Mouse (Mus musculus) hindbrain, embryonic 16.5 days (tissue): ENCODE results near the gene Rsu1. TPM values are rescaled to one million over a fixed set of nuclear protein-coding genes. Genes with fewer than 3 reads are reported as not detected.
"Not testable (repeated sequence)": the region's sequence is repeated elsewhere in the genome, so short reads cannot be mapped to it uniquely, and the experiment has no call there.

Experiments used
- ATAC-seq: fragments of 200-750 bp; cut with Nextera tagmentation; 2 replicates; pipeline ENCODE4 v1.8.0; 2017; ENCODE audit warnings: moderate TSS enrichment, moderate library complexity
- H3K27ac ChIP-seq: fragments of 300-500 bp; sonication (generic); 2 replicates; pipeline ENCODE4 v1.5.1; 2014; ENCODE audit warnings: low read depth, mild to moderate bottlenecking, control low read depth, low read length, moderate library complexity
- H3K27me3 ChIP-seq: fragments of 300-500 bp; sonication (generic); replicated peaks from 2 replicates; pipeline ENCODE4 v1.6.1; 2014; ENCODE audit warnings: low read length; ENCODE audit not compliant: control insufficient read depth, insufficient read depth
- H3K36me3 ChIP-seq: fragments of 300-500 bp; sonication (generic); 2 replicates; pipeline ENCODE4 v1.6.1; 2014; ENCODE audit warnings: mild to moderate bottlenecking, low read length, moderate library complexity, mixed read lengths; ENCODE audit not compliant: control insufficient read depth, insufficient read depth
- H3K4me1 ChIP-seq: fragments of 300-500 bp; sonication (generic); 2 replicates; pipeline ENCODE4 v1.6.1; 2014; ENCODE audit warnings: low read depth, low read length; ENCODE audit not compliant: control insufficient read depth, insufficient read depth
- H3K4me2 ChIP-seq: fragments of 300-500 bp; sonication (generic); 2 replicates; pipeline ENCODE4 v1.6.1; 2014; ENCODE audit warnings: mild to moderate bottlenecking, low read length, control low read depth, moderate library complexity
- H3K4me3 ChIP-seq: fragments of 300-500 bp; sonication (generic); 2 replicates; pipeline ENCODE4 v1.5.1; 2014; ENCODE audit warnings: mild to moderate bottlenecking, low read length, control low read depth, moderate library complexity
- H3K9ac ChIP-seq: fragments of 300-500 bp; sonication (generic); 2 replicates; pipeline ENCODE4 v1.6.1; 2014; ENCODE audit warnings: low read depth, mild to moderate bottlenecking, control low read depth, low read length, moderate library complexity
- H3K9me3 ChIP-seq: fragments of 300-500 bp; sonication (generic); 2 replicates; pipeline ENCODE4 v1.6.1; 2014; ENCODE audit warnings: mild to moderate bottlenecking, low read length, moderate library complexity; ENCODE audit not compliant: control insufficient read depth
- WGBS: fragments of 180-500 bp; shearing (Covaris S2); extraction: QIAGEN DNeasy Blood & Tissue Kit; methylation state at CpG from one replicate; pipeline ENCODE4 v1.1.7; 2014; 5-methylcytosine and 5-hydroxymethylcytosine counted together
- polyA plus RNA-seq: library from polyadenylated mRNA; unstranded; fragments of >200 nt; fragmentation: Nextera tagmentation; extraction: Ambion mirVana; gene quantifications from 2 replicates; pipeline ENCODE4 v1.2.1, GENCODE M21; 2015

Gene Rsu1
- polyA plus RNA-seq, 1 experiment from 2014 or later: 97.5 TPM

DNA sequence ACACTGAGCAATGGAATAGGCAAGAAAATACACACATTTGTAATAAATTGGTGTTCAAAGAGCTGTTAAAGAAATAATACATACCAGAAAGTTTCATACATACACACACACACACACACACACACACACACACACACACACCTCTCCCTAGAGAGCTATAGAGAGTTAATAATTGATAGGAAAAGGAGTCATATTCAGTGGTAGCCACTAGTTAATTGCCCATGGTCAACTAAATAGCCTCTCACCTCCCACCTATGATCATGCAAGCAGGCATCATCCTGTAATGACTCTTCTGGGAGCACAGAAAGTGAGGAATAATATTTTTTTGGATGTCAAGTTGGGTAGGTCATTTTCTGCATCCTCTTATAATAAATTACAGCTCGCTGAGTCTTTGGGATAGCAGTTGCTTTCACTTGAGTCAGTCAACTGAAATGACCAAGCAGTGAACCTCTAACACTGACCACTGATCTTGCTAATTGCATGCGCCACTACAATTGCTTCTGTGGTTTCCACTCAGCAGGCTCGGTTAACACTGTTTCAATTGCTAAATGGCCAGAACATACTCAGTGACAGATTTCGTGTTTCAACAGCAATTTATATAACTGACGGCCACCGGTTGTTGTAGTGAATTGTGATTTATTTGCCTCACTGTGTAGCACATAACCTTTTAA, 68.3 kb downstream of the Rsu1 start:
- no peak for ATAC-seq
- Histone ChIP-seq H3K9me3 (no peaks in the 10 kb centered on the region), H3K4me1 (no peaks in the 10 kb centered on the region), H3K36me3 (no peaks in the 10 kb centered on the region), H3K9ac (no peak overlapping the region), H3K4me2 (no peak overlapping the region), H3K4me3 (no peak overlapping the region), H3K27me3 (no peaks in the 10 kb centered on the region), H3K27ac (no peak overlapping the region)
- 39% methylated on average over 6 of the region's 6 CpGs for WGBS

DNA sequence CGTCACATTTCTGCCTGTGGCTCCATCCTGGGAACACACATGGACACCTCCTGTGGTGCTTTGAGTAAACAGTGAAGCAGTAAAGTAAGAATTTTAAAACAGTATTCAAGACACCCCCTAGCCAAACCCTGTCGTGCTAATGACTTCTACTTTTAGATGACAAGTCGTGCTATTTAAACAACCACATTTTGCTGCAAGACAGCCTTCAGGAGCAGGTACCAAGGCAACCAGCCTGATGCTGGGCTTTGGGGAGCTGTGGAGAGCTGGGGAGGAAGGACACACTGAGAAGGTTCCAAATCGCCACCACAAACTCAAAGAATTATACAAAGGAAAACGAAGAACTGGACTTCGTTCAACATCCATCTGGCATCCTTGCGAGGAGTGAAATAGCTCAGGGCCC, 71.5 kb downstream of the Rsu1 start:
- H3K9me3 ChIP-seq: no peaks in the 10 kb centered on the region
- 78% methylated on average over 7 of the region's 7 CpGs for WGBS
- H3K4me1 ChIP-seq: no peaks in the 10 kb centered on the region
- no peaks in the 10 kb centered on the region for H3K36me3 ChIP-seq
- ATAC-seq: no peak
- H3K4me2 ChIP-seq: no peak overlapping the region
- no peak overlapping the region for H3K9ac ChIP-seq
- H3K27me3 ChIP-seq: no peaks in the 10 kb centered on the region
- H3K4me3 ChIP-seq: no peak overlapping the region
- no peak overlapping the region for H3K27ac ChIP-seq

DNA sequence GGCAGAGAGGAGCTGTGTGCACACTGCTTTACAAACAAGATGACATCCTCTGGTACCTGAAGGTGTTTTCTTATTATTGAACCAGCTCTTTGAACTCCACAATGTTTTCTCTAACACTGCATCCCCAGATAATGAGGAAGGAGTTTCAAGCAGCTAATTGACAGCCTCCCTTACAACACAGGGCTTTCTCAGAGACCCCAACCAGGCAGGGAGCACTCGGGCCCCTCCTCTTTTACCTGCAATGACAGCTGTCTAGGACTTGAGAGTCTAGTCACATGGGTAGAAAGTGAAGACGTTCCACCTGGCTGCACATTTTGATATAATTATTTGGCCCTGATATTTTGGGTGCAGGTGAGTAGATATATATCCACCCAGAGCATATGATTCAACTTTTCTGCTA, 72.2 kb downstream of the Rsu1 start:
- no peaks in the 10 kb centered on the region for H3K36me3 ChIP-seq
- no peak overlapping the region for H3K27ac ChIP-seq
- H3K4me2 ChIP-seq: no peak overlapping the region
- 72% methylated on average over 2 of the region's 2 CpGs for WGBS
- H3K9ac ChIP-seq: no peak overlapping the region
- H3K4me3 ChIP-seq: no peak overlapping the region
- no peak for ATAC-seq
- H3K9me3 ChIP-seq: no peaks in the 10 kb centered on the region
- no peaks in the 10 kb centered on the region for H3K4me1 ChIP-seq
- no peaks in the 10 kb centered on the region for H3K27me3 ChIP-seq

DNA sequence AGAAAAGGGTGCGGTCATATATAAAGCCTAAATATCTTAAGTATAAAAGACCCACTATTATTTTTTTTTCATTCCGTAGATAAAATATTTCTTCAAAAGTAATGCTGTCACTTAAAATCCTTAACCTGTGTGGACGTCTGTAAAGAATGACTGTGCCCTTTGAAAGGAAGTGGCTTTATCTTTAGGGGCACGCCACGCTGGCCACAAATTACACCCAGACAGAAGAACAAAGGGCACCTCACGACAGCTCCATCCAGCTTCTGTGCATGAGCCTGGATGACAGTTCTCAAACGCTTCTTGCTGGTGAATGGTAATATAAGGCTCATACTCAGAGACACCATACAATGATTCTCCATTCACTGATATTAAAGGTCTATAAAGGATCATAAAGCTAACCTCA, 75.7 kb downstream of the Rsu1 start:
- no peak for ATAC-seq
- no peak overlapping the region for H3K9ac ChIP-seq
- H3K4me3 ChIP-seq: no peak overlapping the region
- no peaks in the 10 kb centered on the region for H3K36me3 ChIP-seq
- H3K4me2 ChIP-seq: no peak overlapping the region
- 53% methylated on average over 7 of the region's 7 CpGs for WGBS
- no peaks in the 10 kb centered on the region for H3K9me3 ChIP-seq
- H3K27ac ChIP-seq: no peak overlapping the region
- H3K4me1 ChIP-seq: no peaks in the 10 kb centered on the region
- H3K27me3 ChIP-seq: no peaks in the 10 kb centered on the region

DNA sequence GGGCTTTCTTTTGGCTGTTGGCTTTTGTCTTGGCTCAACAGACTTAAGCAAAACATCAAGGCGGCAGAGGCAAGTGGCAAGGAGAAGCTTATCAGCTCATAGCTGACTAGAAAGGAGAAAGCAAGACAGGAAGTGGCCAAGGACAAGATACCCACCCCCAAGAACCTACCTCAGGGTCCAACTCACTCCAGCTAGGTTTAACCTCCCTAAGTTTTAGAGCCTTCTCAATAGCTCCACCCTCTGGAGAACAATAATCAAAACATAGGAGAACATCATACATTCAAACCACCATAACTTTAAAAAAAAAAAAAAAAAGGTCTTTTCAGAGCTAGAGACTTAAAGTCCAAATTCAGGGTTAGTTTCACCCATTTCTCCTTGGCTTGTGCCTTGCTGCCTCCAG, 79.1 kb downstream of the Rsu1 start:
- no peak for ATAC-seq
- 89% methylated on average over 1 of the region's 1 CpGs for WGBS
- Histone ChIP-seq H3K9ac (no peak overlapping the region), H3K4me2 (no peak overlapping the region), H3K36me3 (no peaks in the 10 kb centered on the region), H3K27me3 (no peaks in the 10 kb centered on the region), H3K9me3 (no peaks in the 10 kb centered on the region), H3K4me3 (no peak overlapping the region), H3K4me1 (no peaks in the 10 kb centered on the region), H3K27ac (no peak overlapping the region)

DNA sequence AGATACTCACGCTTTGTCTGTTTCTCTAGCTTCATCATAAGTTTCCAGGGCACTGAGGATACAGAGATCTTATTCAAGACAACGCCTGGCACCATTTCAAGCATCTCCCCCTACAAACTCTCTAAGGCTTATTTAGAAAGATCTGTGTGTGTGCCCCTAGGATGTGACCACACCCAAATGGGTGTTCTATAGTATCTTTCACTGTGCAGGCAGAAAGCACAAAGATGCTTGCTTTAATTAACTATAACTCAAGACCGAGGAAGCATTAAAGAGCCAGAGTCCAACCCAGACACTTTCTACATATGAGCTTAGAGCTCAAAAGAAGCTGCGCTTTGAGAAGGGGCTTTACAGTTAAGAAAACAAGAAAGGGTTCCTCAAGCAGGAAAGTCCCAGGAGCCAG, 80.4 kb downstream of the Rsu1 start:
- no peak overlapping the region for H3K4me3 ChIP-seq
- no peaks in the 10 kb centered on the region for H3K27me3 ChIP-seq
- no peaks in the 10 kb centered on the region for H3K36me3 ChIP-seq
- 91% methylated on average over 4 of the region's 4 CpGs for WGBS
- no peak overlapping the region for H3K9ac ChIP-seq
- no peak for ATAC-seq
- no peaks in the 10 kb centered on the region for H3K4me1 ChIP-seq
- no peak overlapping the region for H3K27ac ChIP-seq
- no peaks in the 10 kb centered on the region for H3K9me3 ChIP-seq
- H3K4me2 ChIP-seq: no peak overlapping the region

DNA sequence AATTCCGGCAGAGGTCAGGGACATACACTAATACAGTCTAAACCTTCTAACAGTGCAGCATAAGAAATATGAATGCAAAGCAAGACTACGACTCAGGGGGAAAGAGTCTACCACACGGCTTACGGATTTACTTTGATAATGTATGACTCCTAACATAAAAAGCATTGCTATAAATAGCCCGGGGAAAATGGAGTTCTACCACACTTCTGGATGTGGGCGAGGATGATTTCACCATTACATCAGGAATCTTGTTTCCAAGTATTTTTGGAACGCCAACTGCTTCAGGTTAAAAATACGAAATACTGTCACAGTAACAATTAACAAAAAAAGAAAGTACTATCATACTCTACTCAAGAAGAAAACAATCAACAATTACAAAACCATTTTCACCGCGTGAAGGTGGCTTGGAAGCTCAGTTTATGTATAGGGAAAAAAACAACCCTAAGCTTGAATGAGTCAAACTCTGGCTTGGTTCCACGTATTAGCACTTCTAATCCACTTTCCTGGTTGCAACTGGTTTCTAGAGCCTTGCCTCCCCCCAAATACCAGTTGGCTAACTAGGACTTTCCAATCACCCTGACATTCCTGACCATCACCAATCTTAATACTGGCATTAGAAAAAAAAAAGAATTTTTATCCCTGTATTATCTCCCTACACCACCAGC, 82.3 kb downstream of the Rsu1 start:
- H3K36me3 ChIP-seq: no peaks in the 10 kb centered on the region
- no peak overlapping the region for H3K4me3 ChIP-seq
- no peak overlapping the region for H3K9ac ChIP-seq
- no peak overlapping the region for H3K4me2 ChIP-seq
- WGBS: 91% methylated on average over 11 of the region's 11 CpGs
- H3K9me3 ChIP-seq: no peaks in the 10 kb centered on the region
- no peak for ATAC-seq
- H3K27ac ChIP-seq: no peak overlapping the region
- no peaks in the 10 kb centered on the region for H3K4me1 ChIP-seq
- no peaks in the 10 kb centered on the region for H3K27me3 ChIP-seq

DNA sequence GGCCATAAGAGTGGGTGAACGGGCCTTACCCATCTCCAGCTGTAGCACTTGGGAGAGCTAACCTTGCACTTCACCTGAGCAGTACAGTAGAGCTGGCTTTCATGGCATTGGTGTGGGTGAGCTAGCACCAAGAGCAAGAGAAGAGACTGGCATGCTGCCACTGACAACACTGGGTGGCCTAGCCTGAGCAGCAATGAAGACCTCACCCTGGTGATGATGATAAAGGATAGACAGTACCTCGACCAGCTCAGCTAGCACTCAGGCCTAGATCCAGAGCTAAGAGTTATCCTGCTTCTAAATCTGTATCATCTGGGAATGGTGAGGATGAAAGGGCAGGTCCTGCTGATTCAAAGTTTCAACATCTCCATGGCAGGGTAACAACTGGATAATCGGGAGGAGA, 88.1 kb downstream of the Rsu1 start:
- H3K27ac ChIP-seq: no peak overlapping the region
- no peaks in the 10 kb centered on the region for H3K36me3 ChIP-seq
- no peaks in the 10 kb centered on the region for H3K27me3 ChIP-seq
- no peak overlapping the region for H3K4me2 ChIP-seq
- no peak for ATAC-seq
- H3K9me3 ChIP-seq: no peaks in the 10 kb centered on the region
- WGBS: 91% methylated on average over 3 of the region's 3 CpGs
- H3K4me3 ChIP-seq: no peak overlapping the region
- no peak overlapping the region for H3K9ac ChIP-seq
- H3K4me1 ChIP-seq: no peaks in the 10 kb centered on the region

DNA sequence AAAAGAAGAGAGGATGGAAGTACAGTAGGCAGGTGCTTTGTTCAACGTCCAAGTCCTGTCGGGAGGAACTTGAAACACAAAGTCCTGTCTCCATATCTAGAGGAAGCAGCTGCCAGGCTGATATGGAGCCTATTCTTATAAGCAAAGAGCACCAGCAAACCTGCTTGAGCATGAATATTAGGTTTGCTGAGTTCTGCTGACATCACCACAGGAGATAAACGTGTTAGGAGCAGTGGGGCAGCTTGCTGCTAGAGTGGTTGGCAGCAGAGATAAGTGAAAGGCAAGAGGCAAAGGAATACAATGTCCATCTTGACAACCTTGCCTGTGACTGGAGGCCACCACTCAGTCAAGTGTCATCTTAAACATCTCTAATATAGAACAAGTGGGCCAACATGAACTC, 89.3 kb downstream of the Rsu1 start:
- no CpG with 5 or more reads among the region's 3 CpGs for WGBS
- H3K36me3 ChIP-seq, H3K4me2 ChIP-seq, H3K4me3 ChIP-seq, H3K9ac ChIP-seq, H3K4me1 ChIP-seq, ATAC-seq, H3K27me3 ChIP-seq, H3K9me3 ChIP-seq, H3K27ac ChIP-seq: not testable (repeated sequence)
